Comparison of ENCODE assay signal across 27 mouse cellular contexts in genomic region chr1:44046556-44046955, GRCm38 (mm10). TPM values are rescaled to one million over a fixed set of nuclear protein-coding genes. Genes with fewer than 3 reads are reported as not detected.
DNase-seq lines count a peak whose midpoint lies in the region; ATAC-seq and TF ChIP-seq lines count a peak whose summit lies in the region.
"Had no signal": no experiment of that assay in that cellular context is flagged by ENCODE, and none has a peak within 500 bp of the region (broad histone marks: within the 10 kb centered on the region; RNA-seq: fewer than 3 reads in every experiment).

No protein-coding gene starts in this region.

- 54% methylated on average over 2 of the region's 2 CpGs for WGBS in lung, postnatal 0 days
- 40% methylated on average over 2 of the region's 2 CpGs for WGBS in lung, adult 2 months

- H3K4me3 ChIP-seq in lung, postnatal 0 days (ENCODE audit: low read depth, low read length): no peak overlapping the region
- no peak overlapping the region for H3K4me3 ChIP-seq in lung, adult 2 months (replicated peaks; ENCODE audit: extremely low read depth, low read depth, low read length)
- H3K4me3 ChIP-seq: embryonic facial prominence, embryonic 13.5 days; erythroblast, embryonic 14.5 days; forebrain, embryonic 13.5 days; heart, embryonic 12.5 days; midbrain, embryonic 13.5 days had no signal

- no peaks in the 10 kb centered on the region for H3K4me1 ChIP-seq in lung, postnatal 0 days (ENCODE audit: insufficient read depth, low read depth, low read length)
- H3K4me1 ChIP-seq in lung, adult 2 months (ENCODE audit: control insufficient read depth, insufficient read depth, low read length): no peaks in the 10 kb centered on the region
- H3K4me1 ChIP-seq: embryonic facial prominence, embryonic 13.5 days; heart, embryonic 12.5 days had no signal

- DNase-seq in lung, postnatal 0 days (ENCODE audit: low spot score): peak; percentile 41
- no peak for DNase-seq in lung, adult 2 months
- DNase-seq in adrenal gland, adult 18-20 months (ENCODE audit: low spot score in 2 of 2): peak; percentile 25 to 33
- peak; percentile 71 to 74 for DNase-seq in adrenal gland, postnatal 36 days
- DNase-seq in embryo, embryonic 9.5 days (ENCODE audit: extremely low spot score): no peak
- DNase-seq: cerebellum, adult 11 months; cerebellum, postnatal 10 days; kidney, postnatal 25 days; layer of hippocampus, postnatal 36 days; right cerebral cortex, postnatal 14 days; thymus, postnatal 25 days had no signal

- peak; percentile 39 for TF ChIP-seq CTCF in lung, postnatal 0 days (IDR thresholded peaks at IDR 0.05)
- no peak for TF ChIP-seq CTCF in lung, adult 2 months (IDR thresholded peaks at IDR 0.05; ENCODE audit: insufficient read depth, low read length)

- ATAC-seq in lung, postnatal 0 days: no peak; the same call in 1 of the 2 replicates
- no peak for ATAC-seq in megakaryocyte-erythroid progenitor cell, adult 5-6 weeks (replicated peaks; ENCODE audit: low FRiP score, low TSS enrichment, poor library complexity, severe bottlenecking)
- no peak for ATAC-seq in cerebellum, adult (ENCODE audit: insufficient number of reproducible peaks, low FRiP score, low TSS enrichment)
- ATAC-seq: forebrain, embryonic 13.5 days; hindbrain, postnatal 0 days; intestine, embryonic 16.5 days; midbrain, embryonic 13.5 days had no signal

- no peaks in the 10 kb centered on the region for H3K9me3 ChIP-seq in lung, postnatal 0 days (ENCODE audit: low read length)
- H3K9me3 ChIP-seq: embryonic facial prominence, embryonic 13.5 days; forebrain, embryonic 13.5 days; heart, embryonic 12.5 days; midbrain, embryonic 13.5 days had no signal

- H3K27ac ChIP-seq in lung, postnatal 0 days (ENCODE audit: low read length): no peak overlapping the region
- H3K27ac ChIP-seq: embryonic facial prominence, embryonic 13.5 days; forebrain, embryonic 13.5 days; hindbrain, postnatal 0 days; midbrain, embryonic 13.5 days had no signal

- no peak overlapping the region for H3K4me2 ChIP-seq in lung, postnatal 0 days (replicated peaks; ENCODE audit: low read depth, low read length)
- H3K4me2 ChIP-seq: embryonic facial prominence, embryonic 13.5 days; forebrain, embryonic 13.5 days; heart, embryonic 12.5 days; midbrain, embryonic 13.5 days had no signal

- TF ChIP-seq EP300 in lung, postnatal 0 days (IDR thresholded peaks at IDR 0.05): no peak

- TF ChIP-seq POLR2A in lung, adult 2 months (IDR thresholded peaks at IDR 0.05; ENCODE audit: borderline replicate concordance, extremely low read depth, low read depth, low read length): no peak

- no peaks in the 10 kb centered on the region for H3K36me3 ChIP-seq in lung, postnatal 0 days (ENCODE audit: insufficient read depth, low read length)
- H3K36me3 ChIP-seq: embryonic facial prominence, embryonic 13.5 days; heart, embryonic 12.5 days; midbrain, embryonic 13.5 days had no signal

- H3K27me3 ChIP-seq in lung, postnatal 0 days (replicated peaks; ENCODE audit: insufficient read depth, low read length): no peaks in the 10 kb centered on the region
- H3K27me3 ChIP-seq: embryonic facial prominence, embryonic 13.5 days; forebrain, embryonic 13.5 days; heart, embryonic 12.5 days; midbrain, embryonic 13.5 days had no signal

- no peak overlapping the region for H3K9ac ChIP-seq in lung, postnatal 0 days (replicated peaks; ENCODE audit: low read depth)
- H3K9ac ChIP-seq: embryonic facial prominence, embryonic 13.5 days; forebrain, embryonic 13.5 days; heart, embryonic 12.5 days; midbrain, embryonic 13.5 days had no signal

RNA-seq across cellular contexts. Expression of gene Gm8251, which starts 15.2 kb away (rescaled TPM):
- 0.04 TPM in 1 of 2 replicates, not detected in the other for polyA plus RNA-seq in lung, postnatal 0 days (2015; fragmentation: Nextera tagmentation; extraction: Ambion mirVana)
- not detected in 2 replicates for polyA plus RNA-seq in lung, adult 2 months (2012; rRNA removed)
- total RNA-seq in adrenal gland, adult 18-20 months (2021): under 1 TPM in 1 of 2 experiments, not detected in 1; 0.03 TPM
- under 1 TPM; 0.03 TPM for total RNA-seq in adrenal gland, postnatal 36 days (2021)
- 0.72 and 0.82 TPM in 2 replicates for total RNA-seq in megakaryocyte-erythroid progenitor cell, adult 5-6 weeks (2014; fragmentation: Nextera tagmentation)
- total RNA-seq in megakaryocyte-erythroid progenitor cell, adult 5-6 weeks (2017): 0.19 and 0.46 TPM in 2 replicates
- total RNA-seq: gastrocnemius, adult 8-10 months; heart, postnatal 10 days; hindbrain, postnatal 0 days; layer of hippocampus, adult 8-10 months; layer of hippocampus, postnatal 36 days; left cerebral cortex, postnatal 10 days had no signal
- polyA plus RNA-seq: heart, embryonic 12.5 days; intestine, embryonic 16.5 days; liver, adult 2 months had no signal

RNA-seq across cellular contexts. Expression of gene Mettl21c, which starts 26.7 kb away (rescaled TPM):
- 0.30 and 0.38 TPM in 2 replicates for polyA plus RNA-seq in lung, postnatal 0 days (2015; fragmentation: Nextera tagmentation; extraction: Ambion mirVana)
- not detected in 2 replicates for polyA plus RNA-seq in lung, adult 2 months (2012; rRNA removed)
- total RNA-seq in adrenal gland, adult 18-20 months (2021): not detected
- total RNA-seq in adrenal gland, postnatal 36 days (2021): not detected
- not detected in 2 replicates for total RNA-seq in megakaryocyte-erythroid progenitor cell, adult 5-6 weeks (2014; fragmentation: Nextera tagmentation)
- 0.66 TPM in 1 of 2 replicates, not detected in the other for total RNA-seq in megakaryocyte-erythroid progenitor cell, adult 5-6 weeks (2017)
- total RNA-seq: granulocyte monocyte progenitor cell, adult 5-6 weeks; heart, postnatal 10 days; layer of hippocampus, postnatal 36 days; liver, adult 2 months; megakaryocyte, adult 5-6 weeks had no signal
- polyA plus RNA-seq: erythroblast, embryonic 14.5 days; liver, adult 2 months had no signal

RNA-seq across cellular contexts. Expression of gene Tex30, which starts 55.7 kb away (rescaled TPM):
- 33.5 and 36.0 TPM in 2 replicates for polyA plus RNA-seq in lung, postnatal 0 days (2015; fragmentation: Nextera tagmentation; extraction: Ambion mirVana)
- 3.7 and 5.0 TPM in 2 replicates for polyA plus RNA-seq in lung, adult 2 months (2012; rRNA removed)
- total RNA-seq in adrenal gland, adult 18-20 months (2021): 10 to 100 TPM in 1 of 2 experiments, 1 to 10 TPM in 1; 9.5 to 10.2 TPM
- 10 to 100 TPM; 10.4 to 14.9 TPM for total RNA-seq in adrenal gland, postnatal 36 days (2021)
- total RNA-seq in megakaryocyte-erythroid progenitor cell, adult 5-6 weeks (2014; fragmentation: Nextera tagmentation): 76.5 and 92.0 TPM in 2 replicates
- 115 and 118 TPM in 2 replicates for total RNA-seq in megakaryocyte-erythroid progenitor cell, adult 5-6 weeks (2017)

Comparison
In these comparisons a context has a peak if more than half of its experiments do, and no peak if none do; other contexts are left out.
1. DNase-seq: peak in lung, postnatal 0 days (single experiment), adrenal gland, adult 18-20 months (2 of 2) and adrenal gland, postnatal 36 days (2 of 2); none in lung, adult 2 months (single experiment) and embryo, embryonic 9.5 days (single experiment).
2. RNA of gene Tex30, which starts 55.7 kb away (total RNA-seq): 76.5 to 118 TPM in megakaryocyte-erythroid progenitor cell, adult 5-6 weeks; 10.4 to 14.9 TPM in adrenal gland, postnatal 36 days and 9.5 to 10.2 TPM in adrenal gland, adult 18-20 months; every median in the first group is over 4 times any median in the second.